Mouse (Mus musculus) cerebellum, adult 8-10 months (tissue): ENCODE measurements around the gene C5ar1.
"Not testable (repeated sequence)": the region's sequence is repeated elsewhere in the genome, so short reads cannot be mapped to it uniquely, and the experiment has no call there.

Experiments
- DNase-seq: peaks from one replicate; pipeline ENCODE4 v3.0.0; 2022

The C5ar1 gene

DNA sequence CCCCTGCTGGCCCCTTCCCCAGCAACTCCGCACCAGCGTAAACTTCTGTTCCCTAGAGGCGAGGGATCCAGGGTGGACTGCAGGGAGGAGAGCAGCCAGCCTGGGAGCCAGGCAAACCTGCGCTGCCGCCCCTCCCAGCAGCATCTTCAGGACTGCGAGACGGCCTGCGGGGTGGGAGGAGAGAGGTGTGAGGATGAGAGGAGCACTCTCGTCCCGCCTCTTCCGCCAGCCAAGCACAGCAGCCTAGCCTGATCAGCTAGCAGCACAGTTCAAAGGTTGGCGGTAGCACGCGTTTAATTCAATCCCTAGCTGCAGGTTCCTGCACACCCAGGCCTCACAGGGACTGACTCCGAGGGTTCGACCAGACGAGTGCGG lies 14.4 kb upstream of the C5ar1 start:
- DNase-seq = no peak

DNA sequence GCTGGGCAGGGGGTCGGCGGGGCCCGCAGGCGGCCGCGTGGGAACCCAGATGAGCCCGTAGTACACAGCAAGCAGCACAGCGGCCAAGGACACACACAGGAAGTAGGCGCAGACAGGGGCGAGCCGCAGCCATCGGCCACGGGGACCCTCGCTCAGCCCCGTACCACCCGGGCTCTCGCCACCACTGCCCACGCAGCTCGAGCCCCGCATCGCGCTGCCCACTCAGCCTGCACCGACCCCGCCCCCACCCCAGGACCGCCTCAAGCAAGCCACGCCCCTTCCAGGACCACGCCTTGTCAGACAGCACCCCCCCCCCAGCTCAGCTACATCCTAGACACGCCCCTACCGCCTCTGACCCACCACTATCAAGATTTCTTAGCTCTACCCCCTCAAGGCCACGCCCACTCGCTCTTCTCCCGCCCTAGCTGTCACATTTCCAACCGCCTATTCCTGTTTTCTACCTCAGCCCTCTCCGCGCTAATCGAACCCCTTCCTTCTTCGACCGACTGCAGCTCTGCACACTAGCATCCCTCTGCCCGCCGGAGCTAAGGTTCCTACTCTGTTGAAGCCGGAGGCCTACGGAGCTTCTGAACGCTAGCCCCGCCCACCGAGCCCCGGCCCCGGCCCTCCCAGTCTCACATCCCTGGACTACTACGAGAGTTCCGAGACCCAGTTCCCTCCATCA lies 13.9 kb upstream of the C5ar1 start, which contains the start of gene Inafm1:
TSS of gene Inafm1 (minus strand) at position 537 of the 685 bp plus-strand sequence.
- peak; percentile 85 for DNase-seq

DNA sequence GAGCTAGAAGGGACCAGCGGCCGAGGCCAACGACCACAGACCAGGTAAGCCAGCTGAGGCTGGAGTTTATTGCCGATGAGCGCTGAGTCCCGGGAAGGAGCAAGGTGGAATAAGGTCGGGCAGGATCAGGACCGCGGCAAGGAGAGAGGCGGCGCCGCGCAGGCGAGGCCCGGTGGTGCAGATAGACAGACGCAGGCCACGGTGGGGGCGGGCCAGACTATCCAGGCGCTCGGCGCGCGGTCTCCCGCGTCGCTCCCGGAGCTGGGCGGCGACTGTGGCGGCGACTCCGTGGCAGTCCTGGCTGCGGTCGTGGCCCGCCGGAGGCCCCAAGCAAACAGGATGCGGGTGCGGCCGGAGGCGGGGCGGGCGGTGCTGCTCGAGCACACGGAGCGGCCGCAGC lies 13.3 kb upstream of the C5ar1 start:
- DNase-seq = peak; percentile 76

DNA sequence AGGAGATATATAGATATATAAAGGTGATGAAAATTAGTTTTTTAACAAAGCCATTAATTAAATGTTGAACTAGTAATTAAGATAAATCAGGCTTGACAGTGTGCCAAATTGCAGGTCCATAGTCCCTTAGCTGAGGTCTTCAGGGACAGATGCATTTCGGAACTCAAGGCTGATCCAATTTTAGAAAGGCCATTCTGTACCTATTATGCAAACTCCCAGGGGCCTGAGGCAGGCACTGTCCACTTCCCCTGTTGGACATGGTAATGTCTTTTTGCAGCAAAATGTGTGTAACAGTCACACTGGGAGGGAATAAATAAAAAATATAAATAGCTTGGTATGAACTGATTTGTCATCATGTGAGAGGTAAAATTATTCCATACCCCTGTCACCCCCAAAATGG lies 11.8 kb upstream of the C5ar1 start:
- no peak for DNase-seq

DNA sequence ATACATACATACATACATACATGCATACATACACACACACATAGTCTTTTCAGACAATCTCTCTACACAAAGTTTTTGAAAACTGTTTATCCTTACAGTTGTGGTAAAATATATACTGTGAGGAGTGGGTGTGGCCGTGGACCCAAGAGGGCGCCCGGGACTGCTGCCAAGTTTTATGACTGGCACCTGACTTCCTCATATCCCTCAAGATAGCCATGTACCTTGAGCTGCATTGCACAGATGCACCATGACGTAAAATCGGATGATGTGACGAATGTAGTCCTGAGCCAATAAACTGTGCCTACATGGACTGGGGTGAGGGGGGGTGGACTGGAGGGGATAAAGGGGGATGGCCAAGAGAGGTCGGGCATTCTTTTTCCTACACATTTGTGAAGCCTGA lies 7.3 kb upstream of the C5ar1 start:
- not testable (repeated sequence) for DNase-seq

DNA sequence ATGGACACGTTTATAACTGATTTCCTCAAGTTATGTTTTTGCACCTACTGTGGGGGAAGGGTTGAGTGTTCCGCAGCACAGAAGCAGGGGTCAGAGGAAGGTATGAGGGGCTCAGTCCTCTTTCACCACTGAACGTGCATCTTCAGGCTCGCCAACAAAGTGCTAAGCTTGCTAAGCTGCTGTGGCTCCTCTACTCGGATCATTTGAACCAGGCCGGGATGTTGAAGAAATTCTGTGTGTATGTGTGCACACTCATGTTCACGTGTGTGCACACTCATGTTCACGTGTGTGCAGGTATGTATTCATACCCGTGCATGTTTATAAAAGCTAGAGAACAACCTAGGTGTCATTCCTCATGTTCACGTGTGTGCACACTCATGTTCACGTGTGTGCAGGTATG lies 6.5 kb upstream of the C5ar1 start:
- no peak for DNase-seq

DNA sequence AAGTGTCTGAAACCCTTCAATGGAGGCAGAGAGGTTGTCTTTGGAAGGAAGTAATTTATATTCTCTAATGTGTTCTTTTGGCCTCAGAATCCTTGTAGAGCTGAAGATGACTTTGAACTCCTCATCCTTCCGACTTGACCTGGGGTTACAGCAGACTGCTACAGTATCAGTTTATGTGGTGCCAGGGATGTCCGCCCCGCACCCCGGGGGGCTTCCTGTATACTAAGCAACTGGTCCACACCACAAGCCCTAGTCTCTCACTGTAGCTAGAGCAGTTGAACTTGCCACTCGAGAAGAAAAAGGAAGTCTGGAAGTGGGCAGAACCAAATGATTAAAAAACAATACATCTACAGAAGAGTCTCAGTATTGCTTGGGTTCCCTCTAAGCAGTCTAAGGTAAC lies 4.5 kb upstream of the C5ar1 start:
- no peak for DNase-seq

DNA sequence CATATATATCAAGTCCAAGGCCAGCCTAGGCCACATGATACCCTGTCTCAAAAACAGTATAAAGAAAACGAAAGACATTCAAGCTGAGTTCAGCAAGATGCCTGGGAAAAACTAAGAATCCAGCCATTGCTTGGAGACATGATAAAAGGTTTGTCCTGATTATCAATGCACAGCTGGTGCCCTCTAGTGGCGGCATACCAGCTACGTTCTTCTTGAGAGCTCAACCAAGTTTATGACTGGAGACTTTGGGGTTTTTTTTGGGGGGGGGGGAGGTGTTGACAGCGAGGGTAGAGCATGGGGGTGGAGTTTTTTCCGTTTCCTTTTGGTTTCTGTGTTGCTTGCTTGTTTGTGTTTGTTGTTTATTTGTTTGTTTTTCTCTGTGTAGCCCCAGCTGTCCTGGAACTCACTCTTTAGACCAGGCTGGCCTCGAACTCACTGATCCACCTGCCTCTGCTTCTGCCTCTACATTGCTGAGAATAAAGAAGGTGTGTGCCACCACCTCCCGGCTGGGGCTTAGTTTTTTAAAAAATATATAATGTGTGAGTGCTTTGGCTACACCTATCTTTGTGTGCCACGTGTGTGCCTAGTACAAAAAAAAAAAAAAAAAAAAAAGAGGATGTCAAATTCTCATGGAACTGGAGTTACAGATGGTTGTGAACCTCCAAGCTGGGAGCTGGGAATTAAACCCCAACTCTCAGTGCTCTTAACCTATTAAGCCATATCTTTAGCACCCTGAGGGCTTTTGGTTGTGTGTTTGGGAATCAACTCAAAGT lies 3.9 kb upstream of the C5ar1 start:
- DNase-seq = peak; percentile 78

DNA sequence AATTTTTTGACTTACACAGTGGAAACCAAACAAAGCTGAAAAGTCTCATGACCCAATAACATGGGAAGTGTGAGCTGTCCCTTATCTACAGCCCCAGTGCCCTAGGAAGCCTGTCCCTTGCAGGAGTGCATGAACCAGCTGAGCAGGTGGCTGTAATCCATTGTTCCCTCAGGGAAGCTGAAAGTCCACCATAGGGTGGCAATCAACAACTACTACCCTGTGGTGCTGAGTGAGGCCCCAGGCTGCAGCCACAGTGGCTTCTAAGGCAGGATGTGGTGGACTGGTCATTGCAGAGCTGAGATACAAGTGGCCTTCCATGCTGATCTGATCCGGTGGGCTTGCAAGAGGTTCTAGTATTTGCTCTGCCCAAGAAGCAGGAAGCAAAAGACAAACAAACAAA lies 1.8 kb upstream of the C5ar1 start:
- no peak for DNase-seq

DNA sequence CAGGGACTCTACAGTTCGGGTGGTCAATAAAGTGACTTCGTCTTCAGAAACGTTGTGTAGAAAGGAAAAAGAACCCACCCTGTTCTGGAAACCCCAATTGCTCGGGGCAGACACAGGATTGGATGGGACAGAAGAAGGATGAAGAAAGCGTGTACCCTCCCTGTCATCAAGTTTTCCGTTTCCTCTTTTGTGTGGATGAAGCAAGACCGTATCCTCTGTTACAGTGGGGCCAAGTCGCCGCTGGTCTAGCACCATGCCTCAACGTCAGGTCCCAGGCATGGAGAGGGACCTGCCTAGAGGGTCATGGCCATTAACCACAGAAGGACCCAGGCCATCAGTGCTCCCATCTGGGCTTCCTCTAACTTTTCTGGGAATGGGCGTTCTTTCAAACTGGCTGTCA lies 1.5 kb downstream of the C5ar1 start:
- no peak for DNase-seq

DNA sequence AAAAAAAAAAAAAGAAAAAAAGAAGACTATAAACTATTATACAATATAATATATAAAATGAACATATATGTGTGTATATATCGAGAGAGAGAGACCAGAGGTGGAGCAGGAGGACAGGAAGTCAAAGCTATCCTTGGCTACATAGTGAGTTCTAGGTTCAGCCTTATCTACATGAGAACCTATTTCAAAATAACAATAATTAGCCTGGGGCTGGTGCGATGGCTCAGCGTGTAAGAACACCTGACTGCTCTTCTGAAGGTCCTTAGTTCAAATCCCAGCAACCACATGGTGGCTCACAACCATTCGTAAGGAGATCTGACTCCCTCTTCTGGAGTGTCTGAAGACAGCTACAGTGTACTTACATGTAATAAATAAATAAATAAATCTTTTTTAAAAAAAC lies 3.4 kb downstream of the C5ar1 start:
- not testable (repeated sequence) for DNase-seq

DNA sequence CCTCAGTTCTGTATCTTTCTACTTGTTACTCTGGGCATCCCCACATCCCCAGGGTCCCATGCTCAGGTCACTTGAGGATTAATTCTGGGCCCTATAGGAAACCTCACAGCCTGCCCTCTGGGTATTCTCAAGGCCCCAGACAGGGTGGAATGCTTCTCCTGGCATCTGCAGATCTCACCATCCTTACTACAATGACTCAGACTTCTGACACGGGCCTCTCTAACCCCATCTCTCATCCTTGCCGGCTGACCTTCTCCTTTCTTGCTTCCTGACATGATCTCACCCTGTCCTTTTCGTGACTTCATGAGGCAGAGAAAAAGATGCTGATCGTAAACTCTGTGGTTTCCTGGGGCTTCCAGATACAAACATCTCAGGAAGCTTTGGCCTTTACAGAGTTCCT lies 5.1 kb downstream of the C5ar1 start:
- DNase-seq = no peak

DNA sequence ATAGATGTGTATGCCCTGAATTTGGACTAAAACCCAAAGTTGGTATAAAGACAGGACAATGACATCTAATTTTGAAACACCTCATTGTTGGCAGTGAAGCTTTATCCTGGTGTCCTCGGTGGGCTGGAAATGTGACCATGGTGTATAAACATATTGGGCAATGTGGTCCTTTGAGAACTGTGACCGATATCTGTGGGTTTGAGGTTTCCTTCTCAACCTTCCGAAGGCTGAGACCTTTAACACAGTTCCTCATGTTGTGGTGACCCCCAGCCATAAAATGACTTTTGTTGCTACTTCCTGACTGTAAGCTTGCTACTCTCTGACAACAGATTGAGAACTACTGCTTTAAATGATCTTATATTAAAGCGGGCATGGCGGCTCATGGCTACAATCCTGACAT lies 8.7 kb downstream of the C5ar1 start:
- no peak for DNase-seq

DNA sequence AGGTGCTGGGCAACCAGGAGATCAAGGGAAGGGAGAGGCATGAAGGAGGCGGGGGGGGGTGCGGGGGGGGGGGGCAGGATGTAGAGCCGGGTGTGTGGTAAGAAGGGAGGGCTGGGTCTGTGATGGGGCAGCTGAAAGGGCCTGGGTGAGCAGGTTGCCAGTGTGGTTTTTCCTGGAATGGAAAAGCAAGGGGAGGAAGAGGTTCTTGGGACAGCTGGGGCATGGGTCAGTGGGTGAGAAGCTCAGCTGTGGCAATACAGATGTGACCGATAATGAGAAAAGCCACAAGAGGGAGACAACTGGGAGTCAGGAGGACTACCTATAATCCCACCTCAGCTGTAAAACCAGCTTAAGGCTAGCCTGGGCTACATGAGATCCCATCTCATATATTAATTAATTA lies 13.4 kb downstream of the C5ar1 start:
- DNase-seq = no peak

DNA sequence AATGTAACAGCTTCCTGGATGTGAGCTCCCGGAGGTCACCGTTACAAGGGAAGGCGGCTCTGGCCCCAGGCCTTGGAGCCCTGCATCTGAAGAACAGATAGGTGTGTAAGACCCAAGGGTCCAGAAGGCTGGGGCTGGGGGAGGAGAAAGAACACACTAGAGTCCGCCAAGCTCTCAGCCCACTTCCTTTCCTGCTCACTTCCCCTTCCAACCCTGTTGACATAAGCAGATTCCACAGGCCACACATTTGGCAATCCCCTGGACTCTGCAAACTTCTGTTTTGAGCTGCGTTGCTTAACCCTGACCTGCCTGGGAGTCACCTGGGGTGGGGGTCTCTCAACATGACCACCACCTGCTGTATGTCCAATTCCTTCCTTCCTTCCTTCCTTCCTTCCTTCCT lies 15.3 kb downstream of the C5ar1 start, which contains the start of gene C5ar2:
TSS of gene C5ar2 (minus strand) at position 88 of the 400 bp plus-strand sequence.
- DNase-seq = no peak

DNA sequence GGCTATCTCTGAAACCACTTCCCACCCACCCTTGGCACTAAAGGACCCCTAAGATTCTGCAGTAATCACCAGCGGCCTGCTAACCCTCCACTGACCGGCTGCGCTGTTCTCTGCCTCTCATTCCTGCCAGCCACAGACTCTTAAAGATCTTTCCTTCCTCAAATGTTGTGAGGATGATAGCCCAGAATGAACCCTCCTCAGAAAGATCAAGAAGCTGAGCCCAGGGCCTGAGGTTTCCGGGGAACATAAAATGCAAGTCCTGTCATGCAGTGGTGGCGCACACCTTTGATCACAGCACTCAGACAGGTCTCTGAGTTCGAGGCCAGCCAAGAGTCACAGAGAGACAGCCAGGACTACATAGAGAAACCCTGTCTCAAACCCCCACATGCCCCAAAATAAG lies 17.1 kb downstream of the C5ar1 start:
- DNase-seq = no peak

DNA sequence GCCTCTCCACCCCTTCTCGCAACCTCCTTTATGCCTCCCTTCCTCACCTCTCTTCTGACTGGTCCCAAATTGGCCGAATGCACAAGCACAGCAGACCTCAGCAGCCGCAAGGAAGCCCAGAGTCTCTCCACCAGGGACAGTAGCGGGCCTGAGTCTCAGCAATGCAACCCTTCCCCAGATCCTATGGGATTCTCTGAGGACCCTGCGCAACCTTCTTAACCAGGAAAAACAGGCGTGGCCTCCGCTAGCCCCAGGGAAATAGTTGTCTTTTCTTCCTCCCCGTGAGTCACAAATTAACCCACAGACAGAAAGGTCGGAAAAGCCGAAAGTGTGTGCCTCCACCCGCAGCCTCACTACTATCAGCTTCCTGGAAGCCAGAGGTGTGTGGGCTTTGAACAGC lies 17.6 kb downstream of the C5ar1 start:
- no peak for DNase-seq

DNA sequence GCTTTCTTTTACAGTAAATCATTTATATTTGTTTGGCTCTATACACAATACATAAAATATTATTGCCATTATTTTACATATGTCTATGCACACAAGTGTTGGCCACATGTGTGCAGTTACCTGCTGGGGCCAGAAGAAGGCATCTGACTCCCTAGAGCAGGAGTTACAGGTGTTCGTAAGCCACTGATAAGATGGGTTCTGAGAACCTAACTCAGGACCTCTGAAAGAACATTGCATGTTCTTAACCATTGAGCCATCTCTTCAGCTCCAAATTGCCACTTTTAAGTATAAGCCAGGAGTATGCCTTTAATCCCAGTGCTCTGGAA lies 18.4 kb downstream of the C5ar1 start:
- DNase-seq = no peak

DNA sequence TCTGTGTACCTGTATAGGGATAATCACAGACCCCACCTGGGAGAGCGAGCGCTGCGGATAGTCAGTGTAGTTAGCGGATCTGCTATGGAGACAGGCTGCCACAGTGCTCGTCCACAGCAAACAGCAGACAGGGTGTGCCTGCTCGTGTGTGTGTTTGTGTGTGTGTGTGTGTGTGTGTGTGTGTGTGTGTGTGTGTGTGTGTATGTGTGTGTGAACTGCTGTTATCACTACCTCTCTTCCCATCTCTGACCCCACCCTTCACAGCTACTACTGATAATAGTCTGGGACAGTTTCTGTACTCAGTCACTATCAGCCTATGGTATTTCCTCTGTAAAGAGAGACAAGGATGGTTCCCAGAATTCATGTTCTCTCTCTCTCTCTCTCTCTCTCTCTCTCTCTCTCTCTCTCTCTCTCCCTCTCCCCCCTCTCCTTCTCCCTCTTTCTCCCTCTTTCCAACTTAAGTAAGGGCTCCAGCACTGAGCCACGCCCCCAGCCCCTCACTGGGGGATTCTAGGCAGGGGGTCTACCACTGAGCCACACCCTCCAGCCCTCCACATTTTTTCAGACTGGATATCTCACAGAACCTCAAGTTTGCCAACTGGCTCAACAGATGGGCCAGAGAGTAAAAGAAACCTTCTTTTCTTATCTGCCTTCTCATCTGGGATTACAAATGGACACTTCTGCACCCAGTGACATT lies 18.9 kb downstream of the C5ar1 start:
- no peak for DNase-seq

DNA sequence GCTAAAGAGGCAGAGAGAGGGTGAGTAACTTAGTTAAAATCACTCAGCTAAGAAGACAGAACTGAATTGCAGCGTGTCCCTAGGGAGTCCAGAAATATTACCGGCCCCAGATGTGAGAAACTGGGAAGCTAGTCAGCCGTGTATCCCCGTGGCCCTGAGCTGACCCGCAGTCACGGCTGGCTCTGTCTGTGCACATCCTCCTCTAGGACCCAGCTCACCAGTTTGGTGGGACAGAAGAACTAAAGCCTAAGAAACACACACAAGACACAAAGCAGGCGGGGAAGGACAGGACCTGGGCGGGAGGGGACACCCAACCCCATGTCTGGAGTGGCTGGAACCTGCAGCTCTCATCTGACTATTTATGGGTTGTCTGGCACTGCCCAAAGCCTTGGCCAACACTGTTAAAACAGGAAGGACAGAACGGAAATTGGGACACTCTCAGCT lies 19.8 kb downstream of the C5ar1 start:
- peak; percentile 54 for DNase-seq

DNA sequence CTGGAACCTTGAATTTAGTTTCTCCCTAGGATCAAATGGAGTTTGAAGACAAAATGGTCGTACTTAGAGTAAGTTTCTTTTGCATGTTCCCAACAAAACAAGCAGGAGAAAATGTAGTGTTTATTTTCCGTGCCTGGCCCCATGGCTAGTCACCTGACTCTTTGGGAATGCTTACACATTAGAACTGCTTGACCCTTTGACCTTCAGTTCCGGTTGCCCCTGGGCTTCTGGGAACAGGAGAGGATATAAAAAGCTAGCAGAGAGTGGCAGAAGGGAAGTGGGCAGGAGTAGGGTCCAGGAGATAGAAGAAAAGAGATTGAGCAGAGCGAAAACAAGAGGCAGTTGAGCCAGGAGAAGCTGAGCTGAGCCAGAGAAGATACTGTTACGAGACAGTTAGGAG lies 29.5 kb downstream of the C5ar1 start:
- no peak for DNase-seq

DNA sequence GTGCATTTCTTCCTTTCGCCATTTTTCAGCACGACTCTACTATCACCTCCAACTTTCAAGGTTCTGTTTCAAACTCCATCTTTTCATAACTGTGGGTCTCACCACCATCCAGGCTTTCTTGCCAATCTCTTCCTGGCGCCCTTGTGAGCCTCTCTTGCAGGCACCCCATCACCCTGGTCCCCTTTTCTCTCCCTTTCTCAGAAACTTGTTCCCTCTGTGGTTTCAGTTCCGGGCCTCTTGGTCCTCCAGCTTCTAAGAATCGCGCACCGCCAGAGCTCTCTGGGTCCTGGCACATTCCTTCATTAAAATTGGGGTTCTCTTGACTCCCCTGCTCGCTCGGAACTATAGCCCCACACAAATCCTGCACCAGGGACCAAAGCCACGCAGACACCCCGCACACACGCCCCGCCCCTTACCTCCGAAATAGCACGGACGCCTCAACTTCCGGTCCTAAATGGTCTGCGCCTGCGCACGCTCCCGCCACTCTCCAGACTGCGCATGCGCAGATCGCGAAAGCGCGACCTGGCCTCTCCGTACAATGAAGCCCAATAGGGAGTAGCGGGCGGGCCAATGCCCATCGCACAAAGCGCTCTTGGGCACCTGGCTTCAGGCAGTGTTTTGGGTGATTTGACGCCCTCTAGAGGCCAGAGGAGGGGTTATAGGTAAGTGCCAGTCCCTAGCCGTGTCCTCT lies 37.6 kb downstream of the C5ar1 start, which contains the start of gene Dhx34:
TSS of gene Dhx34 (minus strand) at position 456 of the 691 bp plus-strand sequence.
- peak; percentile 97 for DNase-seq

DNA sequence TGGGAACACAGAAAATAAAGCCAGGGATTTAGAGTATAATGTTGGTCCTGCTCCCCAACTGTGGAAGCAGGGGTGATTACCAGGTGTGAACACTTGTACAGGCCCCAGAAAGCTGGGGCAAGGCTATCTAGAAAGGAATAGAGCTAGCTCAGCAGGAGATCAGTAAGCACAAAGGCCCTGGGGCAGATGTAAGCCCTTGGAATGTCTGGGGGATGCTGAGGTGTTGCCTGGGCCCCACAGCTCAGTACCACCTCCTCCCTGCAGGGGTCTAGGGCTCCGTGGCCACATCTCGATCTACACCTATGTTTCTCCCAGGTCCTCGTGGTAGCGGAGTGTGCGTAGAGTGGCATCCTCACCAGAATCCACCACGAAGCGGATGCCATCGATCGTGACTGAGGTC lies 45.4 kb downstream of the C5ar1 start:
- DNase-seq = no peak
